Mouse (Mus musculus) erythroblast, embryonic 14.5 days (primary cell): ENCODE measurements around the gene Ech1.

Experiments used
- GATA1 ChIP-seq: IDR thresholded peaks from 2 replicates; pipeline ENCODE4 v1.6.1; 2012; ENCODE audit warnings: low read length, inconsistent platforms, mixed read lengths
- TAL1 ChIP-seq: IDR thresholded peaks from 3 replicates; pipeline ENCODE4 v1.6.1; 2012; ENCODE audit warnings: low read length, inconsistent platforms, mixed read lengths

DNA sequence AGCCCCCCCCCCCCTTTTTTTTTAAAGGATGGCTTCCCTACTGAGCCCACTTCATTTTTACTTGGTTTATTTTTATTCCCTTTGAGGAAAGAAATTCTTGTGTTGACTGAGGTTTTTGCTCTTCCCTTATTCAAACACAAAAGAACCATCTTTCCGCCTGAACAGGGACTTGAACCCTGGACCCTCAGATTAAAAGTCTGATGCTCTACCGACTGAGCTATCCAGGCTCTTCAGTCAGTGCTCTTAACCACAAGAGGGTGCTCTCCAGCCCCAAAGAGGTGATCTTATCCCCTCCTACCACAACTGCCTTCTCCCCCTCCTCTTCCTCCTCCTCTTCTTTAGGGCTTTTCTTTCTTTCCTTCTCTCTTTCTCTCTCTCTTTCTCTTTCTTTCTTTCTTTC, 31.2 kb upstream of the Ech1 start:
- TF ChIP-seq GATA1 = no peak
- no peak for TF ChIP-seq TAL1
